Mouse (Mus musculus): ENCODE measurements around the gene Padi6.

The Padi6 gene

GRCm38 (mm10) chr4:140742543-140742942 lies at the start of gene Padi6:
Gene Padi6 (minus strand): TSS chr4:140742643.
- DNase-seq (ENCODE audit: extremely low read depth, low read depth), result no peak

- DNase-seq (ENCODE audit: extremely low read depth, low read depth), result no peak
Observed at GRCm38 (mm10) chr4:140791071-140791470, 48.6 kb upstream of the Padi6 start.

- DNase-seq (ENCODE audit: extremely low read depth, low read depth), result no peak
Observed at GRCm38 (mm10) chr4:140789983-140790382, 47.5 kb upstream of the Padi6 start.

DNA sequence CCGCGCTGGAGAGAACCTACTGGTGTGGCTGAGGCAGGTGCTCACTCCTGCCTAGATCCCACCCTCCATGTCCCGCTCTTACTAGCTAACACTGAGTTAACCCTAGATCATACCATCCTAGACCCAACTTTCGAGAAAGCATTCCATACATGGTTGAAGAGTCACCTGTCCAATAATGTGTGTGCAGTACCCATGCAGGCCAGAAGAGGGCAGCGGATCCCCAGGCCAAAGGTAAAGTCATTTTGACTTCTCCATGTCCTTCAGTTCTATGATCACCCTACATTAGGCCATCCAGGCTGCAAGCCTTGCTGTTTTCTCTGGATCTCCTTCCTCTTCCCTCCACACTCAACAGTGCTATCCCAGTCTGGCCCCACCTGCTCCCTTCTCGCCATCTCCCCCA lies 46.5 kb upstream of the Padi6 start:
- no peak for DNase-seq (ENCODE audit: extremely low read depth, low read depth)

GRCm38 (mm10) chr4:140788264-140788663 lies 45.8 kb upstream of the Padi6 start:
- no peak for DNase-seq (ENCODE audit: extremely low read depth, low read depth)

GRCm38 (mm10) chr4:140787414-140787813 lies 45.0 kb upstream of the Padi6 start:
- no peak for DNase-seq (ENCODE audit: extremely low read depth, low read depth)

- no peak for DNase-seq (ENCODE audit: extremely low read depth, low read depth)
Observed at GRCm38 (mm10) chr4:140785217-140785616, 42.8 kb upstream of the Padi6 start.

DNA sequence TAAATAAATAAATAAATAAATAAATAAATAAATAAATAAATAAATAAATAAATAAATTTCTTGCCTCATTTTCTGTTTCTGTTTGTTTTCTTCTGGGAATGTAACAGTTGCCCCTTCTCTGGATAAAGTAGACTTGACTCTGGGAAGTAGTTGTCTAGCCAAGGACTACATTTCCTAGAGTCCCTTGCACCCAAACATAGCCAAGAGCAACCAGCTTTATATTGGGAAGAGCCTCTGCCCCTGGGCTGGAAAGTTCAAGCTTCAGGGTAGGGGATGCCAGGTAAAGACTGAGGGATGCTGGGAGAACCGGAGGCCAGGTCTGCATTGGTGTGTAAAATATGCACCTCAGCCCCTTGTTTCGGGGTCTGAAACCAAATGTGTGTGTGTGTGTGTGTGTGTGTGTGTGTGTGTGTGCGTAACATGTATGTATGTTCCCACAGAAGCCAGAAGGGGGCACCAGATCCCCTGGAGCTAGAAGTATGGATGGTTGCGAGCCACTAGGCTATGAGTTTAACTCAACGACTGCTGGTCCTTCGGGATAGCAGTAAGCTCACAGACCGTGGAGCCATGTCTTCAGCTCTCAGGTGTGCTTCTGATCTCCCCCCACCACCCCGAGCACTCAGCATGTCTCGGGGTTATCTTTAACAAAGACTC lies 42.0 kb upstream of the Padi6 start:
- no peak for DNase-seq (ENCODE audit: extremely low read depth, low read depth)

GRCm38 (mm10) chr4:140782821-140783220 lies 40.4 kb upstream of the Padi6 start:
- no peak for DNase-seq (ENCODE audit: extremely low read depth, low read depth)

- no peak for DNase-seq (ENCODE audit: extremely low read depth, low read depth)
Observed at GRCm38 (mm10) chr4:140780507-140780906, 38.1 kb upstream of the Padi6 start.

- DNase-seq (ENCODE audit: extremely low read depth, low read depth), result no peak
Observed at GRCm38 (mm10) chr4:140779803-140780397, 37.5 kb upstream of the Padi6 start.

DNA sequence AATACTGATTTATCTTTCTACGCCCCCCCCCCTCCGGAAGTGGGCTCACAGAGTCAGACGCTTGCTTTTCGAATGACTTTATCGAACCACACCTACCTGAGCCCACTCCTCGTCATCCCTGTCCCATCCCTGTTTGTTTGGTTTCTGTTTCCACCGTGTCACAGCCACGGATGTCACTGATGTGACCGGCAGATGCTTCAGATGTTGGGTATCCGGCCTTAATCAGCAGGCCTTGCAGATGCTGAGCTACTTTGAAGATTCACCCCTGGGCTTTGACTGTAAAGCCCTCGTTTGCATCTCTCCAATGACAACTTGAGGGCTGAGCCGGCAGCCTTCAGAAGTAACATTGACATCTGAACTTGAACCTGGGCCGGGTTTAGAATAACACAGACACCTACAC lies 34.2 kb upstream of the Padi6 start:
- no peak for DNase-seq (ENCODE audit: extremely low read depth, low read depth)

DNA sequence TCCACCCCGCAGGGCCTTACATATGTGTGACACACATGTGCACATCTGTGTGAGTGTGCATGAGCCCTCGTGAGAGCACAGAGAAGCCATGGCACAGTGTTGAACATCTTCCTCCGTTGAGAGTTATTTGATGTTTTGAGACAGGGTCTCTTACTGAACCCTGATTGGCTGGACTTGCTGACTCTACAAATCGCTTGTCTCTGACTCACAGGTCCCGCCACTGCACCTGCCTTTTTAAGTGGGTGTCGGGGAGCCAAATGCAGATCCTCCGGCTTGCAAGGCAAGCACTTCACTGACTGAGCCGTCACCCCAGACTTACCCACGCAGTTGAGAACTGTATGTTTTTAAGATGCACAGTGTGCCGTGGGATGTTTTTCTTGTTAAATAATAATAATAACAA lies 33.4 kb upstream of the Padi6 start:
- DNase-seq (ENCODE audit: extremely low read depth, low read depth), result no peak

DNA sequence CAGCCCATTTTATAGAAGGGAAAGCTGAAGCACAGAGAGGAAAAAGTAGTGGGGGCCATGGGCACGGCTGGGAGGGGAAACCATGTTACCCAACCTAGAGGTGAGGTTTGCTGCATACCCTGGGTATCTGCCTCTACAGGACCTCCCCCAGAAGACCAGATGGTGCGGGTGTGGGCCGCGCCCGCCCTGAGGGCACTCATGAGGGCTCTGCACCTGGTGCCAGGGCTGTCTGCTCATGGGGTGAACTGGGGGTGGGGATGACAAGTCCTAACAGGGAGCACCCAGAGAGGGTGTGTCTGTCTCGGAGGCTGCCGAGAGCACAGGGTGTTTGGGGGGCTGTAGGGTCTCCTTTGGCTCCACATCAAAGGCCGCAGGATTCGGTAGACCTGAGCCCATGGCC lies 32.5 kb upstream of the Padi6 start:
- DNase-seq (ENCODE audit: extremely low read depth, low read depth), result no peak

DNA sequence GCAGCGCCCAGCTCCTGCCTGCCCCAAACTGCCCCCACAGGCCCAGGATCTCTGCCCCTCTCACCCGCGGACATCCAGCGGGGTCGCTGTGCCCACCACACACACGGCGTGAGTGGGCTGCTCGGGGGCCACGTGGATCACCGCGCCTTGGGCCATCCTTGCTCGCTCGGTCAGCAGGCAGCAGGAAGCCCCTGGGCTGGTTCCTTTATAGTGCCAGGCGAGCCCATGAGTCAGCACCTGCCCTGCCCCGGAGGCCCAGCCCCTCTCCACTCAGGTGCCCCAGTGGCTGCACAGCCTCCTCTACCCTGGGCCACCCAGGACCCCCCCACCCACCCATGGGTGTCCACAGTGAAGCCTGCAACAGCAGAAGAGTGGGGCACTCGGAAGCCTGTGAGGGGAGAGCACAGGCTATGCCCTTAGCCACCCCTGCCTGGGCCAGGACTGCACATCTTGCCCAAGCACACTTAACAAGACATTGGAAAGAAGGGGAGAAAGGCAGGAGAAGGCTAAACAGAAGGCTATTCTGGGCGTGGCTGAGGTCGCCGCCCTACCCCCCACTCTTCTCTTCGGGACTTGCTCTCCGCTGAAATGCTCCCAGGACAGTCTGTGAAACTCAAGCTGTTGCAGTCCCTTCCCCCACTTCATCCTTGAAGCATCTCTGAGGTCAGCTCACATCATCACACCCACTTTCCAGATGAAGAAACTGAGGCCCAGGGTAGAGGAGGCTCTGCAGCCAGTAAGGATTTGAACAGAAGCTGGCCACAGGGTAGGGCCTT lies 31.8 kb upstream of the Padi6 start, which contains the start of gene Padi4:
Padi4 (minus strand) TSS at position 212 of the 776 bp plus-strand sequence.
- no peak for DNase-seq (ENCODE audit: extremely low read depth, low read depth)

- DNase-seq (ENCODE audit: extremely low read depth, low read depth), result no peak
Observed at GRCm38 (mm10) chr4:140771091-140771490, 28.6 kb upstream of the Padi6 start.

DNA sequence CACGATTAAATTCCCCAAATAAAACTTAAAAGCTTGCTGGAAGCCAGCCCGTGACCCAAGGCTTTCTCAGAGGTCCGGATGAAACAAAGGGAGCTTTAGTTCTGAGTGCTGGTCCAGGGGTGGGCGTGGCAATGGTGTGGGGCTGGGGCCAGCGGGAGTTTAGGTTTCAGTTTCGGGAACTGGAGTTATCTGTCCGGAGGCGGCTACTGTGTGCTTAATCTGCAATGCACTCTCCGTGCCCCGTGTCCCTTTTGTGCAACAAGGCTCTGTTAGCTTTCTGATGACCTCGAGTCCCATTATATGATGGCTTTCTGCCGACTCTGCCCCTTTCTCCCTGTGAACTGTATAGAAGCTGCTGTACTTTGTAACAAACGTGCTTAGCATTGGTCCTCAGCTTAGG lies 28.0 kb upstream of the Padi6 start:
- DNase-seq (ENCODE audit: extremely low read depth, low read depth), result peak; percentile 18

DNA sequence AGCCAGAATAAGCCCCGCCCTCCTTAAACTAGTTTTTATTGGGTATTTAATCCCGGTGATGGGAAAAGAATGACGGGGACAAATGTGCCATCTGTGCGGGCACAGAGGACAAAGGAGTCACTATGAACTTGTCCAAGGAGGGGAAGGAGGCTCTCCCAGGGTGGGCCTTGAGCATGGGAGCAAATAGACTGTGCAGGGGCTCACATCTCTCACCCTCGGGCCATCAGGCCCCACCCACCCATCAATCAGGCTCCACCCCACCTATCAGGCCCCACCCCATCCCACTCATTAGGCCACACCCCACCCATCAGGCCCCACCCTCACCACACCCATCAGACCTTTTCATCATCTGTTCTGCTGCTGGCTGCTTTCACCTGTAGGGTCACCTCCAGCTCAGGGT lies 26.5 kb upstream of the Padi6 start:
- no peak for DNase-seq (ENCODE audit: extremely low read depth, low read depth)

- DNase-seq (ENCODE audit: extremely low read depth, low read depth), result no peak
Observed at GRCm38 (mm10) chr4:140765936-140766335, 23.5 kb upstream of the Padi6 start.

DNA sequence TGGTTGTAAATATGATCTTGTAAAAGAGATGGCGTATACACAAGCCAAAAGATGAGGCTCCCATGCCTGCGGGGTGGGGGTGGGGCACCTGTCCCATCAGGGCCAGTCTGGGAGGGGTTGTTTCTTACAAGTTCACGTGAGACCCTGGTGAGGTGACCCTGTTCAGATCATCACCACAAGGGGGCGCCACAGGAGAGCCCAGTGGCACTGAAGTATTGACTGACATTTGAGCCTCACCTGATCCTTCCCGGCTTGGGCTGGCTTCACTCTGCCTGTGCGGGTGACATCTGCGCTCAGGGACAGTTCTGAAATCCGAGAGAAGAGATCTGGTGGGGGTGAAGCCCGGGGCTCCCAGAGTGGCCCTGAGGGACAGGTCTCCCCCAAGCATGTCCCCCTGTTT lies 20.7 kb upstream of the Padi6 start:
- DNase-seq (ENCODE audit: extremely low read depth, low read depth), result peak; percentile 36

GRCm38 (mm10) chr4:140761601-140762000 lies 19.2 kb upstream of the Padi6 start:
- DNase-seq (ENCODE audit: extremely low read depth, low read depth), result no peak

DNA sequence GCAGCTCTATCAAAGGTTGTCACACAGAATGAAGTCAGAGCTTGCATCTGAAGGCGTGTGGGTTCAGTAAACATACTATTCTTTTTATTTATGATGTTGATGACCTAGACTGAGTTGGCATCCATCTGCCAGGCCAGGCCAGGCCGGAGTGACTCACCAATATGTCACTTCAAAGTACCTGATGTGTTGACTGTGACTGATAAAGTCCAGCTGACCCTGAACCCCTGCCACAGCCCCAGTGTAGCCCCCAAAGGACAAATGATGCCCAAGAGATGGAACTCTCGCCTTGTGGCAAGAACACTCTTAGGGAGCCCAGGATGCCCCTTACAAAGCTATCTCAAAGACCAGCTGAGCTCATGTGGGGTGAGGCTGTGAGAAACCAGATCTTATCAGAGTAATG lies 13.4 kb upstream of the Padi6 start:
- no peak for DNase-seq (ENCODE audit: extremely low read depth, low read depth)

- DNase-seq (ENCODE audit: extremely low read depth, low read depth), result no peak
Observed at GRCm38 (mm10) chr4:140753366-140753765, 10.9 kb upstream of the Padi6 start.
